Mouse (Mus musculus) heart, adult 2 months (tissue): ENCODE measurements at regions not wholly inside any gene's neighbourhood (a gene's known extent, or its start where the extent isn't known, plus 50 kb on each side); places are given as distances from the start of the nearest gene placed in this dataset.

Source experiments
- DNase-seq, 2 experiments: peaks; one replicate each; pipeline ENCODE4 v3.0.0; 2021
- H3K27ac ChIP-seq: fragments of 200-600 bp; 2 replicates; pipeline ENCODE4 v1.8.1; 2022
- H3K27me3 ChIP-seq: fragments of 200-500 bp; 2 replicates; pipeline ENCODE4 v1.6.1; 2012; ENCODE audit warnings: mild to moderate bottlenecking, low read length, inconsistent platforms, mixed read lengths; ENCODE audit not compliant: control insufficient read depth, insufficient read depth
- H3K36me3 ChIP-seq: fragments of 200-500 bp; 2 replicates; pipeline ENCODE4 v1.6.1; 2012; ENCODE audit warnings: low read length, inconsistent platforms; ENCODE audit not compliant: control insufficient read depth, insufficient read depth
- H3K4me1 ChIP-seq: fragments of 200-500 bp; 2 replicates; pipeline ENCODE4 v1.6.1; 2011; ENCODE audit warnings: low read length; ENCODE audit not compliant: control insufficient read depth, insufficient read depth
- H3K4me3 ChIP-seq: fragments of 200-600 bp; 2 replicates; pipeline ENCODE4 v1.8.1; 2022
- H3K79me2 ChIP-seq: fragments of 200-500 bp; replicated peaks from 2 replicates; pipeline ENCODE4 v1.6.1; 2012; ENCODE audit warnings: mild to moderate bottlenecking, inconsistent platforms, low read length, moderate library complexity, mixed read lengths; ENCODE audit not compliant: control insufficient read depth, insufficient read depth
- H3K9ac ChIP-seq: fragments of 200-500 bp; 2 replicates; pipeline ENCODE4 v1.6.1; 2012; ENCODE audit warnings: low read depth, mild to moderate bottlenecking, control low read depth, inconsistent platforms, low read length, mixed read lengths
- CTCF ChIP-seq: fragments of 200-600 bp; IDR thresholded peaks from 2 replicates; pipeline ENCODE4 v1.8.1; 2022; ENCODE audit warnings: antibody characterized with exemption, mild to moderate bottlenecking, moderate library complexity
- EP300 ChIP-seq: fragments of 200-500 bp; IDR thresholded peaks from 2 replicates; pipeline ENCODE4 v1.6.1; 2011; ENCODE audit warnings: low read depth, low read length, control low read depth; ENCODE audit not compliant: insufficient read depth
- POLR2A ChIP-seq: fragments of 200-500 bp; IDR thresholded peaks from 2 replicates; pipeline ENCODE4 v1.6.1; 2011; ENCODE audit warnings: mild to moderate bottlenecking, low read depth, low read length, control low read depth; ENCODE audit not compliant: insufficient read depth
- WGBS: fragments of 180-500 bp; shearing (Covaris S2); methylation state at CpG from one replicate; pipeline ENCODE4 v1.1.7; 2018; 5-methylcytosine and 5-hydroxymethylcytosine counted together
- intact Hi-C: fragments of 180-260 bp; cut with DNase I; formaldehyde crosslinking; loops from one replicate; pipeline ENCODE4 v1.15.1; 2025

GRCm38 (mm10) chr1:177642712-177643467 is 86.7 kb upstream of the 1700016C15Rik start:
- H3K4me3 ChIP-seq: no peak overlapping the region
- no peaks in the 10 kb centered on the region for H3K4me1 ChIP-seq
- no peak for TF ChIP-seq POLR2A
- TF ChIP-seq CTCF: no peak
- no peak for TF ChIP-seq EP300
- no peak overlapping the region for H3K27ac ChIP-seq
- no peaks in the 10 kb centered on the region for H3K27me3 ChIP-seq
- no peak overlapping the region for H3K9ac ChIP-seq
- WGBS: 77% methylated on average over 10 of the region's 10 CpGs
- no peak for DNase-seq
- intact Hi-C loops: no loop called here
- H3K79me2 ChIP-seq: no peaks in the 10 kb centered on the region
- no peaks in the 10 kb centered on the region for H3K36me3 ChIP-seq

DNA sequence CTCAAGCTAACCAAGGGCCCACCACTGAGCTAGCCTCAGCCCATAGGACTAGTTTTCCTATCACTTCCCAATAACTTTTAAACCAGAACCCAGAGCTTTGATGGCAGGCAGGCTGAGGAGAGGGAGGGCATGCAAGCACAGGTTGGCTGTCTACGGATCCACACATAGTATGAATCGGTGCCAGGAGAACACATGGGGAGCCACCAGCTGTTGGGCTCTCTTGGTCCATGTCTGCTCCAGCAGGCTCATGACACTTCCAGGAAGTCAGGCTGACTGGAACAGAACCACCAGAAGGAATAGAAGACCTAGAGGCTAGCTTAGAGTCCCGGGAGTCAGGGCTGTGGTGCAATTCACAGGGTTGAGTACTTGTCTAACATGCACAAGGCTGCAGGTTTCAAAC is 86.0 kb upstream of the 1700016C15Rik start:
- intact Hi-C loops: no loop called here
- Histone ChIP-seq H3K27ac (no peak overlapping the region), H3K4me1 (no peaks in the 10 kb centered on the region), H3K4me3 (no peak overlapping the region), H3K27me3 (no peaks in the 10 kb centered on the region), H3K9ac (no peak overlapping the region), H3K79me2 (no peaks in the 10 kb centered on the region), H3K36me3 (no peaks in the 10 kb centered on the region)
- 81% methylated on average over 3 of the region's 3 CpGs for WGBS
- TF ChIP-seq EP300 (no peak), CTCF (no peak), POLR2A (no peak)
- no peak for DNase-seq

GRCm38 (mm10) chr1:177644214-177644613 is 85.4 kb upstream of the 1700016C15Rik start:
- Histone ChIP-seq H3K27ac (no peak overlapping the region), H3K79me2 (no peaks in the 10 kb centered on the region), H3K4me1 (no peaks in the 10 kb centered on the region), H3K27me3 (no peaks in the 10 kb centered on the region), H3K4me3 (no peak overlapping the region), H3K36me3 (no peaks in the 10 kb centered on the region), H3K9ac (no peak overlapping the region)
- TF ChIP-seq CTCF (no peak), POLR2A (no peak), EP300 (no peak)
- intact Hi-C loops: no loop called here
- no peak for DNase-seq
- WGBS: 66% methylated on average over 4 of the region's 4 CpGs

DNA sequence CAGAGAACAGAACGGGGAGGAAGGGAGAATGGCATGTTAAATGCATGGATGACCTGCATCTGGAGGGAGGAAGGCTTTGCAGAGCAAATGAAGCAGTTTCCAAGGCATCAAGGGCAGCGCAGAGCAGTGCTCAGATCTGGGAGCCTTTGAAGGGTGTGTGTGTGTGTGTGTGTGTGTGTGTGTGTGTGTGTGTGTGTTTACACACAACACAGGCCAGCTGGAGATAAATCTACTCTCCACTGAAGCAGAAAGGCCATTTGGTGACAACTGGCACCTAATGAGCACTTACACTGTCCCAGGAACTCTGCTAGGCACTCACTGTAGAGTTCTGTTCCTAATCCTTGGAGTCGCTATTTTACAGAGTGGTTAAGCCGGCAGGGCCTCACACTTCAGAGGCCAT is 84.3 kb upstream of the 1700016C15Rik start:
- DNase-seq: no peak
- WGBS: 83% methylated on average over 4 of the region's 4 CpGs
- Histone ChIP-seq H3K27me3 (no peaks in the 10 kb centered on the region), H3K4me3 (no peak overlapping the region), H3K9ac (no peak overlapping the region), H3K79me2 (no peaks in the 10 kb centered on the region), H3K4me1 (no peaks in the 10 kb centered on the region), H3K27ac (no peak overlapping the region), H3K36me3 (no peaks in the 10 kb centered on the region)
- TF ChIP-seq EP300: no peak
- no peak for TF ChIP-seq CTCF
- no peak for TF ChIP-seq POLR2A
- intact Hi-C loops: no loop called here

DNA sequence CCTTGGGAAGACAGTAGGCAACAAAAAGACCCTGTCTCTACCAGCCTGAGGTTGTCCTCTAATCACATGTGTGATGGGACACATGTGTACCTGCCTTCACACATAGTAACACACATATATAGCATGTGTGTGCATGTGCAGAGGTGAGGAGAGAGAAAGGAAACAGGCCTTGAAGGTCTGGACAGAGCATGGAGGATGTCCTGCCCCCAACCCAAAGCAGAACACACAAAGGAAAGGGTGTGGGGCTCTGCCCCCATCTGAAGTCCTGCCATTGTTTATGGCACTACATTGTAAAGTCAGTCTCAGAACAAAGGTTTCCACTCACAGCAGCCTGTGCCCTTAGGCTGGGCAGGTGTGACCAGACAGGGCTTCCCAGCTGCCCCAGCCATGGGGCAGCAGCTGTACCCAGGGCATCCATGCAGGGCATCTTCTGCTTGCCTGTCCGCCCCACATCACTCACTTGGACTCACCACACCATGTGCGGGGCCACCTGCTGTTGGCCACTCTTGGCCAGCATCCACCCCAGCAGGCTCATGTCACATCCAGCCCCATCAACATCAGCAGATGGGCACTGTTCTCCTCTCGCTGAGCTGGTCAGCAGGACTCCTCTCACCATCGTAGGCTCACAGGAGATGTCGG is 83.6 kb upstream of the 1700016C15Rik start:
- Histone ChIP-seq H3K27ac (no peak overlapping the region), H3K4me1 (no peaks in the 10 kb centered on the region), H3K79me2 (no peaks in the 10 kb centered on the region), H3K27me3 (no peaks in the 10 kb centered on the region), H3K4me3 (no peak overlapping the region), H3K9ac (no peak overlapping the region), H3K36me3 (no peaks in the 10 kb centered on the region)
- DNase-seq: no peak
- intact Hi-C loops: no loop called here
- no peak for TF ChIP-seq CTCF
- TF ChIP-seq EP300: no peak
- no peak for TF ChIP-seq POLR2A
- 78% methylated on average over 5 of the region's 5 CpGs for whole genome bisulfite sequencing

DNA sequence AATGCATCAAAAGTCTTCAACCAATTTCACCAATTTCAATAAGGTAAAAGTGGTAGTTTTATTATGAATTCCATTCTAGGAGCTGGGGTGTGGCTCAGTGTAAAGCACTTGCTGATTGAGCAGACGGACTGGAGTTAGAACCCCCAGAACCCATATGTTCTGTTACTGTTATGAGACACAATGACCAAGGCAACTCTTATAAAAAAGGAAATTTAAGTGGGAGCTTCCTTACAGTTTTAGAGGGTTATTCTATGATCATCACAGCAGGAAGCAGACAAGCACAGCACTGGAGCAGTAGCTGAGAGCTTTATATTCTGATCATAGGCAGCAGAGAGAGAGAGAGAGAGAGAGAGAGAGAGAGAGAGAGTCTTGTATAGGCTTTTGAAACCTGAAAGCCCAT is 81.7 kb upstream of the 1700016C15Rik start:
- Histone ChIP-seq H3K27ac (no peak overlapping the region), H3K27me3 (no peaks in the 10 kb centered on the region), H3K4me3 (no peak overlapping the region), H3K36me3 (no peaks in the 10 kb centered on the region), H3K79me2 (no peaks in the 10 kb centered on the region), H3K9ac (no peak overlapping the region), H3K4me1 (no peaks in the 10 kb centered on the region)
- DNase-seq: no peak
- intact Hi-C loops: no loop called here
- 98% methylated on average over 1 of the region's 1 CpGs for WGBS
- TF ChIP-seq CTCF (no peak), EP300 (no peak), POLR2A (no peak)
